Mouse (Mus musculus): ENCODE measurements around the gene Fgf4. TPM values are rescaled to one million over a fixed set of nuclear protein-coding genes. Genes with fewer than 3 reads are reported as not detected.

Fgf4 gene
- total and polyA plus RNA-seq, 3 experiments = not detected

- H3K4me1 ChIP-seq (ENCODE audit: control insufficient read depth in 1 of 2, insufficient read depth in 2 of 2) = no peaks in the 10 kb centered on the region
- peaks cover 74% of the 10 kb centered on the region for H3K27me3 ChIP-seq (replicated peaks)
- H3K36me3 ChIP-seq (replicated peaks in 1 of 2; ENCODE audit: control insufficient read depth in 1 of 2, insufficient read depth in 1 of 2, low read length in 1 of 2) = no peaks in the 10 kb centered on the region
- in situ Hi-C loops (cut with MboI; ENCODE audit: low pct_ligation_motif_present, low pct_unique_long_range_greater_than_20kb, low sequenced_read_pairs) (no loop called here), dilution Hi-C loops (cut with MboI; ENCODE audit: extremely low pct_ligation_motif_present, extremely low pct_unique_long_range_greater_than_20kb, low sequenced_read_pairs) (no loop called here)
- TF ChIP-seq EP300 (IDR thresholded peaks at IDR 0.05; ENCODE audit: low read length) (no peak), JUND (conservative IDR thresholded peaks at IDR 0.05; ENCODE audit: low read depth, low read length) (no peak), ELF1 (IDR thresholded peaks at IDR 0.05; ENCODE audit: low read depth, low read length) (no peak), ETS1 (conservative IDR thresholded peaks at IDR 0.05; ENCODE audit: low read depth, low read length) (no peak), HCFC1 (IDR thresholded peaks at IDR 0.05; ENCODE audit: low read depth, low read length) (no peak), CHD1 (IDR thresholded peaks at IDR 0.05; ENCODE audit: low read depth, low read length) (no peak), MAFK (IDR thresholded peaks at IDR 0.05; ENCODE audit: insufficient replicate concordance, low read length) (no peak), CTCF (conservative IDR thresholded peaks at IDR 0.05 in 1 of 2, IDR thresholded peaks at IDR 0.05 in 1 of 2; ENCODE audit: low read depth in 2 of 2, low read length in 2 of 2) (no peak), MAX (IDR thresholded peaks at IDR 0.05; ENCODE audit: low read length) (no peak), RCOR1 (conservative IDR thresholded peaks at IDR 0.05; ENCODE audit: low read depth, low read length) (no peak), NELFE (IDR thresholded peaks at IDR 0.05; ENCODE audit: low read depth, low read length) (no peak)
- no peaks in the 10 kb centered on the region for H3K9me3 ChIP-seq (replicated peaks; ENCODE audit: low read length)
- no peaks in the 10 kb centered on the region for H3K79me2 ChIP-seq (replicated peaks; ENCODE audit: control insufficient read depth, extremely low read depth, insufficient read depth, poor library complexity, severe bottlenecking)
- H3K9ac ChIP-seq (ENCODE audit: insufficient read depth, low read depth) = no peak overlapping the region
- H3K27ac ChIP-seq (ENCODE audit: insufficient read depth, low read depth) = no peak overlapping the region
- H3K4me2 ChIP-seq (ENCODE audit: insufficient read depth, low read depth, poor library complexity, severe bottlenecking) = no peak overlapping the region
- H3K4me3 ChIP-seq (replicated peaks in 1 of 3; ENCODE audit: low read depth in 2 of 3, low read length in 2 of 3, poor library complexity in 1 of 3) = no peak overlapping the region
- no peak for DNase-seq (ENCODE audit: extremely low read depth)
Measured at GRCm38 (mm10) chr7:144867602-144868001, 20.4 kb downstream of the Fgf4 start.

GRCm38 (mm10) chr7:144872420-144872819 is 25.3 kb downstream of the Fgf4 start:
- in situ Hi-C loops (cut with MboI; ENCODE audit: low pct_ligation_motif_present, low pct_unique_long_range_greater_than_20kb, low sequenced_read_pairs) = no loop called here

GRCm38 (mm10) chr7:144873160-144873559 is 26.0 kb downstream of the Fgf4 start:
- in situ Hi-C loops (cut with MboI; ENCODE audit: low pct_ligation_motif_present, low pct_unique_long_range_greater_than_20kb, low sequenced_read_pairs) (no loop called here), dilution Hi-C loops (cut with MboI; ENCODE audit: extremely low pct_ligation_motif_present, extremely low pct_unique_long_range_greater_than_20kb, low sequenced_read_pairs) (no loop called here)
- no peak for DNase-seq (ENCODE audit: extremely low read depth)
- no peaks in the 10 kb centered on the region for H3K36me3 ChIP-seq (replicated peaks in 1 of 2; ENCODE audit: control insufficient read depth in 1 of 2, insufficient read depth in 1 of 2, low read length in 1 of 2)
- no peaks in the 10 kb centered on the region for H3K79me2 ChIP-seq (replicated peaks; ENCODE audit: control insufficient read depth, extremely low read depth, insufficient read depth, poor library complexity, severe bottlenecking)
- no peaks in the 10 kb centered on the region for H3K4me1 ChIP-seq (ENCODE audit: control insufficient read depth in 1 of 2, insufficient read depth in 2 of 2)
- no peak overlapping the region for H3K4me3 ChIP-seq (replicated peaks in 1 of 3; ENCODE audit: low read depth in 2 of 3, low read length in 2 of 3, poor library complexity in 1 of 3)
- no peak overlapping the region for H3K4me2 ChIP-seq (ENCODE audit: insufficient read depth, low read depth, poor library complexity, severe bottlenecking)
- H3K27ac ChIP-seq (ENCODE audit: insufficient read depth, low read depth) = no peak overlapping the region
- H3K27me3 ChIP-seq (replicated peaks) = peaks cover 76% of the 10 kb centered on the region
- TF ChIP-seq ELF1 (IDR thresholded peaks at IDR 0.05; ENCODE audit: low read depth, low read length) = no peak
- no peak for TF ChIP-seq POLR2A (IDR thresholded peaks at IDR 0.05; ENCODE audit: low read depth, low read length)
- TF ChIP-seq NRF1 (IDR thresholded peaks at IDR 0.05; ENCODE audit: low read depth, low read length) = no peak
- no peak for TF ChIP-seq MAZ (IDR thresholded peaks at IDR 0.05; ENCODE audit: low read depth, low read length)
- no peak for TF ChIP-seq IRF4 (IDR thresholded peaks at IDR 0.05; ENCODE audit: low read depth, low read length)
- no peak for TF ChIP-seq EP300 (IDR thresholded peaks at IDR 0.05; ENCODE audit: low read length)
- TF ChIP-seq ZKSCAN1 (IDR thresholded peaks at IDR 0.05; ENCODE audit: borderline replicate concordance, low read depth, low read length) = no peak
- TF ChIP-seq HCFC1 (IDR thresholded peaks at IDR 0.05; ENCODE audit: low read depth, low read length) = no peak
- H3K9ac ChIP-seq (ENCODE audit: insufficient read depth, low read depth) = no peak overlapping the region
- no peaks in the 10 kb centered on the region for H3K9me3 ChIP-seq (replicated peaks; ENCODE audit: low read length)

More at GRCm38 (mm10) chr7:144872420-144872819, 25.3 kb downstream of the Fgf4 start:
- Histone ChIP-seq H3K27me3 (replicated peaks) (peaks cover 77% of the 10 kb centered on the region), H3K27ac (ENCODE audit: insufficient read depth, low read depth) (no peak overlapping the region), H3K4me1 (ENCODE audit: control insufficient read depth in 1 of 2, insufficient read depth in 2 of 2) (no peaks in the 10 kb centered on the region), H3K9ac (ENCODE audit: insufficient read depth, low read depth) (no peak overlapping the region), H3K4me3 (replicated peaks in 1 of 3; ENCODE audit: low read depth in 2 of 3, low read length in 2 of 3, poor library complexity in 1 of 3) (no peak overlapping the region), H3K36me3 (replicated peaks in 1 of 2; ENCODE audit: control insufficient read depth in 1 of 2, insufficient read depth in 1 of 2, low read length in 1 of 2) (no peaks in the 10 kb centered on the region), H3K79me2 (replicated peaks; ENCODE audit: control insufficient read depth, extremely low read depth, insufficient read depth, poor library complexity, severe bottlenecking) (no peaks in the 10 kb centered on the region), H3K9me3 (replicated peaks; ENCODE audit: low read length) (no peaks in the 10 kb centered on the region), H3K4me2 (ENCODE audit: insufficient read depth, low read depth, poor library complexity, severe bottlenecking) (no peak overlapping the region)
- dilution Hi-C loops (cut with MboI; ENCODE audit: extremely low pct_ligation_motif_present, extremely low pct_unique_long_range_greater_than_20kb, low sequenced_read_pairs) = no loop called here
- TF ChIP-seq HCFC1 (IDR thresholded peaks at IDR 0.05; ENCODE audit: low read depth, low read length) (no peak), SIN3A (IDR thresholded peaks at IDR 0.05; ENCODE audit: low read length) (no peak), TCF12 (IDR thresholded peaks at IDR 0.05; ENCODE audit: low read depth, low read length) (no peak), POLR2A (IDR thresholded peaks at IDR 0.05; ENCODE audit: low read depth, low read length) (no peak)
- DNase-seq (ENCODE audit: extremely low read depth) = no peak
